16 mouse cellular contexts compared by ENCODE assay signal in the genomic region with DNA sequence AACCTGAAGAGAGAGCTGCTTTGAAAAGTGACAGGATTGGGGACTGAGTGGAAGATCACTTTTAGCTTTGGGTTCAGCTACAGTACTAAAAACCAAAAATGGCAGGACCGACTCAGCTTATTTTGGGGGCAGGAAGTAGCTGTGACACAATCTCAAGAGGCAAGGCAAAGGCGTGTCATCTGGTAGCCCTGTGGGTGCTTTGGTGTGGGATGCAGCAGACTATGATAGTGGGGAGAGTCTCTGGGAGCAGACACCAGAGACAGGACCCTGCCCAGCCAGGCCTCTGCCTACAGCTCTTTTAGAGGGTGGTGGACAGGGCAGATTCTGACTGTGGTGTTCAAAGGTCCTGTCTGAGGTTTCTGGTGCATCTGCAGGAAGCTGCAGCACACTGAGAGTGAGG. TPM values are rescaled to one million over a fixed set of nuclear protein-coding genes. Genes with fewer than 3 reads are reported as not detected.
DNase-seq lines count a peak whose midpoint lies in the region; ATAC-seq lines count a peak whose summit lies in the region.
"Had no signal": no experiment of that assay in that cellular context is flagged by ENCODE, and none has a peak within 500 bp of the region (broad histone marks: within the 10 kb centered on the region; RNA-seq: fewer than 3 reads in every experiment).

No protein-coding gene starts in this region.

- peak; percentile 42 to 56 for DNase-seq in CD8-positive naive resting alpha-beta T cell, adult 2 months (ENCODE audit: low read depth in 2 of 2, low spot score in 2 of 2)
- DNase-seq in natural killer cell, adult 2 months (ENCODE audit: low spot score in 2 of 2): peak; percentile 37 to 59
- DNase-seq in thymus, postnatal 4 days: peak; percentile 45
- DNase-seq in urinary bladder, postnatal 10 days (ENCODE audit: low spot score): no peak
- DNase-seq in cerebellum, adult 9-10 months: no peak
- DNase-seq in gastrocnemius, postnatal 25 days: no peak
- DNase-seq: adrenal gland, postnatal 36 days; cerebellum, adult 9-11 months; heart, adult 11 months; layer of hippocampus, postnatal 36 days; left cerebral cortex, postnatal 4 days; lung, adult 18-20 months; lung, postnatal 36 days had no signal

- ATAC-seq in granulocyte monocyte progenitor cell, adult 5-6 weeks (replicated peaks; ENCODE audit: poor library complexity, severe bottlenecking): peak; percentile 57
- ATAC-seq: intestine, embryonic 16.5 days; midbrain, embryonic 16.5 days had no signal

RNA-seq across cellular contexts. Expression of a gene that starts 38.5 kb away (rescaled TPM):
- 136 and 157 TPM in 2 replicates for total RNA-seq in granulocyte monocyte progenitor cell, adult 5-6 weeks (2014; fragmentation: Nextera tagmentation)
- 193 and 259 TPM in 2 replicates for total RNA-seq in granulocyte monocyte progenitor cell, adult 5-6 weeks (2017)
- total RNA-seq in gastrocnemius, postnatal 25 days (2021): 10 to 100 TPM; 20.4 to 20.9 TPM

Comparison
In these comparisons a context has a peak if more than half of its experiments do, and no peak if none do; other contexts are left out.
1. DNase-seq: peak in CD8-positive naive resting alpha-beta T cell, adult 2 months (2 of 2), natural killer cell, adult 2 months (2 of 2) and thymus, postnatal 4 days (single experiment); none in urinary bladder, postnatal 10 days (single experiment), cerebellum, adult 9-10 months (single experiment) and gastrocnemius, postnatal 25 days (single experiment).
2. RNA of a gene that starts 38.5 kb away (total RNA-seq): 136 to 259 TPM in granulocyte monocyte progenitor cell, adult 5-6 weeks; 20.4 to 20.9 TPM in gastrocnemius, postnatal 25 days; every median in the first group is over 4 times any median in the second.